Mouse (Mus musculus): ENCODE measurements at regions not wholly inside any gene's neighbourhood (a gene's known extent, or its start where the extent isn't known, plus 50 kb on each side); places are given as distances from the start of the nearest gene placed in this dataset.

DNA sequence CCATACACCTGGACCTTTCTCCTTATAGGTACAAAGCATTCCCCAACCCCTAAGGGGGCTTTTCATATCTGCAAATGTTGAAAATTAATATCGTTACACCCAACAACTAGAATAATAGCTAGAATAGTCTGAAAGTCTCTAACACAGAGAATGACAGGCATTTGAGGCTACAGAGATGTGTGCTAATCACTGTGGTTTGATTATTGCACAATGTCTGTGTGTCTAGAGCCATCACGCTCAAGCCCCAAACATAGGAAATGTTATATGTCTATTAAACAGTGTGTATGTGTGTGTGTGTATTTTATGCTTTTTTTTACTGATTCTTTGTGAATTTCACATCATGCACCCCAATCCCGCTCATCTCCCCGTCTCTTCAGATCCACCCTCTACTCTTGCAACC is 77.2 kb upstream of the Aldh1a3 start:
- H3K9ac ChIP-seq (replicated peaks; ENCODE audit: low read length, poor library complexity, severe bottlenecking) = no peak overlapping the region
- 95% methylated on average over 4 of the region's 4 CpGs for WGBS
- H3K27ac ChIP-seq (ENCODE audit: low read depth, low read length) = no peak overlapping the region
- no peak overlapping the region for H3K4me3 ChIP-seq (ENCODE audit: low read depth, low read length)
- TF ChIP-seq CTCF (IDR thresholded peaks at IDR 0.05) = no peak
- ATAC-seq (ENCODE audit: low FRiP score) = no peak
- H3K36me3 ChIP-seq (ENCODE audit: insufficient read depth, low read length) = no peaks in the 10 kb centered on the region
- peaks cover 4% of the 10 kb centered on the region; the same call in 1 of the 2 replicates for H3K9me3 ChIP-seq (ENCODE audit: low read length)
- no peaks in the 10 kb centered on the region for H3K27me3 ChIP-seq (ENCODE audit: insufficient read depth, low read length)
- no peaks in the 10 kb centered on the region for H3K4me1 ChIP-seq (ENCODE audit: insufficient read depth, low read length)
- H3K4me2 ChIP-seq (ENCODE audit: low read depth, low read length, poor library complexity, severe bottlenecking) = no peak overlapping the region
- no peak for DNase-seq (ENCODE audit: low spot score)

DNA sequence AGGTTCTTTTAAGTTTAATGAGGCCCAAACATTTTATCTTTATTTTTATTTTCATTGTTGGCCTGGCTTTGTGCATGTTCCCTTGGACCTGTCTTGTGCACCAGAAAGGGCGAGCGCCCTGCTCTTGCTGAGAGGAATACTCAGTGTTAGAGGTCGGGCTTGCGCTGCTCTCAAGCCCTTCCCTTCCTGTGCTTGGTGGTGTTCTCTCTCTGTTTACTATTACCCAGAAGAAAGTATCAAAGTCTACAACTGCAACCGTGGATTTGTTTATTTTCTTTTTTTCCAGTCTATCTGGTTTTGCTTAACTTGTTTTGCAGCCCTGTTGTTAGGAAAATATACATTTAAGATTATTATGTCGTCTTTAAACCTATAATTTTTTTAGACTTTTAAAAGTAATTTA is 74.1 kb upstream of the Aldh1a3 start:
- ATAC-seq (ENCODE audit: low FRiP score) (no peak), DNase-seq (ENCODE audit: low spot score) (no peak)
- Histone ChIP-seq H3K36me3 (ENCODE audit: insufficient read depth, low read length) (no peaks in the 10 kb centered on the region), H3K9me3 (ENCODE audit: low read length) (no peaks in the 10 kb centered on the region), H3K4me2 (ENCODE audit: low read depth, low read length, poor library complexity, severe bottlenecking) (no peak overlapping the region), H3K4me1 (ENCODE audit: insufficient read depth, low read length) (no peaks in the 10 kb centered on the region), H3K4me3 (ENCODE audit: low read depth, low read length) (no peak overlapping the region), H3K27ac (ENCODE audit: low read depth, low read length) (no peak overlapping the region), H3K27me3 (ENCODE audit: insufficient read depth, low read length) (no peaks in the 10 kb centered on the region), H3K9ac (replicated peaks; ENCODE audit: low read length, poor library complexity, severe bottlenecking) (no peak overlapping the region)
- no peak for TF ChIP-seq CTCF (IDR thresholded peaks at IDR 0.05)
- WGBS = 87% methylated on average over 6 of the region's 6 CpGs

DNA sequence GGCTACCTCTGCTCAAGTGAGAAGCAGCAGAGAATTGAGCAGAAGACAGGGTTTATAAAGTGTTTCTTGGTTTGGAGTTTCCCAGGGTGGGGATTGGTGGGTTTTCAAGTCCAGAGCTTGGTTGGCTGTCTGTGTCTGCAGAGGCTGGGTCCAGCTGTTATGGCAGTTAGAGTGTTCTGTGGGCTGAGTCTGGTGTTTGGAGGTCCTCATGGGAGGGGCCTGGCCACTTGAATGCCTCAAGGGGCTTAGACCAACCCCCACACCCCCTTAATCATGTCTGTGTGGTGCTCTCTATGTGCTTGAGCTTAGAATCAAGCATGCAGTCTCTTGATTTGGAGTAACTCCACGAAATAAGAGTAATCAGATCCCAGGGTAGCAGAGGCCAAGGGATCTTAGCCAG is 70.2 kb upstream of the Aldh1a3 start:
- Histone ChIP-seq H3K36me3 (ENCODE audit: insufficient read depth, low read length) (no peaks in the 10 kb centered on the region), H3K27me3 (ENCODE audit: insufficient read depth, low read length) (no peaks in the 10 kb centered on the region), H3K4me1 (ENCODE audit: insufficient read depth, low read length) (no peaks in the 10 kb centered on the region), H3K4me2 (ENCODE audit: low read depth, low read length, poor library complexity, severe bottlenecking) (no peak overlapping the region), H3K9me3 (ENCODE audit: low read length) (no peaks in the 10 kb centered on the region), H3K27ac (ENCODE audit: low read depth, low read length) (no peak overlapping the region), H3K4me3 (ENCODE audit: low read depth, low read length) (no peak overlapping the region), H3K9ac (replicated peaks; ENCODE audit: low read length, poor library complexity, severe bottlenecking) (no peak overlapping the region)
- TF ChIP-seq CTCF (IDR thresholded peaks at IDR 0.05) = no peak
- no peak for ATAC-seq (ENCODE audit: low FRiP score)
- 43% methylated on average over 1 of the region's 1 CpGs for WGBS
- no peak for DNase-seq (ENCODE audit: low spot score)

DNA sequence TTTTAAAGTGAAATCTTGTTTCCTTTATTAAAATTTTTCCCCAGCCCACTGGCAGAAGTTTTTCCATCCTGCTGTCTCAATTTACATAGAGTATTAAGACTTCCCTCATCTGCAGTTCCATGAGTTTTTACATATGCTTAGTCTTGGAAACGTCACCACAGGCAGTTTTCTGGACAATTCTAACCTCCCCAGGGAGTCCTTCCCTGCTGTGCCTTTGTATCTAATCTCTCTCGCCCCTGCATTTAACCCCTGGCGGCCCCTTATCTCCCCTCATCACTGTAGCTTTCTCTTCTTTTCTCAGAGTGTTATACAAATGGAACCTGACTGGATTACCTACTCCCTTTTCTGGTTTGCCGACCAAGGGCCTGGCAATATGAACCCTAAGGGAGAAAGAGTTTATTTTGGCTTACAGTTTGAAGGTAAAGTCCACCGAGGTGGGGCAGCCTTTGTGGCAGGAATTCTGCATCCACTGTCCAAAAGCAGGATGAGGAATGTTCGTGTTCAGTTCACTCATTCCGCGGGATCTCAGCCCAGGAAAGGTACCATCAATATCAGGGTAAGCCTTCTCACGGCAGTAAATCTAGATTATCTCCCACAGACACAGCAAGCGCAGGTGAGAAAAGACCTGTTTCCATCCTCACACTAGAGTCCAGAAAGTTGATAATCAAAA is 66.0 kb upstream of the Aldh1a3 start:
- Histone ChIP-seq H3K9me3 (ENCODE audit: low read length) (no peaks in the 10 kb centered on the region), H3K27me3 (ENCODE audit: insufficient read depth, low read length) (no peaks in the 10 kb centered on the region), H3K9ac (replicated peaks; ENCODE audit: low read length, poor library complexity, severe bottlenecking) (no peak overlapping the region), H3K4me1 (ENCODE audit: insufficient read depth, low read length) (no peaks in the 10 kb centered on the region), H3K4me3 (ENCODE audit: low read depth, low read length) (no peak overlapping the region), H3K27ac (ENCODE audit: low read depth, low read length) (no peak overlapping the region), H3K4me2 (ENCODE audit: low read depth, low read length, poor library complexity, severe bottlenecking) (no peak overlapping the region), H3K36me3 (ENCODE audit: insufficient read depth, low read length) (no peaks in the 10 kb centered on the region)
- DNase-seq (ENCODE audit: low spot score) (no peak), ATAC-seq (ENCODE audit: low FRiP score) (no peak)
- 67% methylated on average over 10 of the region's 10 CpGs for WGBS
- TF ChIP-seq CTCF (IDR thresholded peaks at IDR 0.05) = no peak

DNA sequence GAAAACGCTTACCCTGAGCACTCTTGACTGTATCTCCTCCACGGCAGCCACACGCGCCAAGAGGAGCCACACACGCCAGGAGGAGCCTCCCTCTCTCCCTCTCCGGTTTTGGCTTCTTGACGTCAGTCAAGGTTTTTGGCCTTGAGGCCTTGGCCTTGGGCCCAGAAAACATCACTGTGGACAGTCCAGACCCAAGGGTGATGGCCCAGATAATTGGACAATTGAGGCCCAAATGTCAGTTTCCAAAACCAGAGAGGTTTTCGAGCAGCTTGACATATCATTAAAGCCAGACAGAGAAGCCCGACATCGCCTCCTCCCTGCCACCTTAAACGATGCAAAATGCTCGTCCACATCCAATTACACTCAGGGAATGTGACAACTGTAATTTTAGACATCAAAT is 65.4 kb upstream of the Aldh1a3 start:
- no peak for ATAC-seq (ENCODE audit: low FRiP score)
- WGBS = 65% methylated on average over 12 of the region's 12 CpGs
- DNase-seq (ENCODE audit: low spot score) = peak; percentile 31

DNA sequence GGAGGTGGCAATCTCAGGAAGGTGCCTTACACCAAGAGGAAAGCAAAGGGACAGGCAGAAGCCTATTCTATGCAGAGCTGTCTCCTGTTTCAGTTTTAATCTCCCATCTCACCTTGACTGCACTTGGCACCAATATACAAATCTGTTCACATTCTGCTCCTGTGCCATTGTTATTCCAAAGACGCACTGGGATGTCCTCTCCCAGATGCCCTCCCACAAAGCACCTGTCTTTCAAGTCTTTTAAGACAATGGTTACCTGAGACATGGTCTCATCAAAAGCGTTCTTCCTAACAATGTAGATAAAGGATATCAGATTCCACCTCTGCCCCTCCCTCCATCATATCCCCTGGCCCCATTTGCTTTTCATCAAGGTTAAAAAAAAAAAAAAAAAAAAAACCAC is 64.2 kb upstream of the Aldh1a3 start:
- Histone ChIP-seq H3K27me3 (ENCODE audit: insufficient read depth, low read length) (no peaks in the 10 kb centered on the region), H3K27ac (ENCODE audit: low read depth, low read length) (no peak overlapping the region), H3K4me2 (ENCODE audit: low read depth, low read length, poor library complexity, severe bottlenecking) (no peak overlapping the region), H3K9ac (replicated peaks; ENCODE audit: low read length, poor library complexity, severe bottlenecking) (no peak overlapping the region), H3K4me3 (ENCODE audit: low read depth, low read length) (no peak overlapping the region), H3K36me3 (ENCODE audit: insufficient read depth, low read length) (no peaks in the 10 kb centered on the region), H3K4me1 (ENCODE audit: insufficient read depth, low read length) (no peaks in the 10 kb centered on the region), H3K9me3 (ENCODE audit: low read length) (no peaks in the 10 kb centered on the region)
- no peak for ATAC-seq (ENCODE audit: low FRiP score)
- TF ChIP-seq CTCF (IDR thresholded peaks at IDR 0.05) = no peak
- DNase-seq (ENCODE audit: low spot score) = no peak
- 61% methylated on average over 2 of the region's 2 CpGs for WGBS

More for the DNA sequence above, 65.4 kb upstream of the Aldh1a3 start:
- H3K9me3 ChIP-seq (ENCODE audit: low read length) = no peaks in the 10 kb centered on the region
- H3K9ac ChIP-seq (replicated peaks; ENCODE audit: low read length, poor library complexity, severe bottlenecking) = no peak overlapping the region
- H3K27ac ChIP-seq (ENCODE audit: low read depth, low read length) = no peak overlapping the region
- no peaks in the 10 kb centered on the region for H3K36me3 ChIP-seq (ENCODE audit: insufficient read depth, low read length)
- no peak overlapping the region for H3K4me3 ChIP-seq (ENCODE audit: low read depth, low read length)
- H3K27me3 ChIP-seq (ENCODE audit: insufficient read depth, low read length) = no peaks in the 10 kb centered on the region
- TF ChIP-seq CTCF (IDR thresholded peaks at IDR 0.05) = peak; percentile 14; the same call in 1 of the 2 replicates
- no peaks in the 10 kb centered on the region for H3K4me1 ChIP-seq (ENCODE audit: insufficient read depth, low read length)
- no peak overlapping the region for H3K4me2 ChIP-seq (ENCODE audit: low read depth, low read length, poor library complexity, severe bottlenecking)

All from midbrain, postnatal 0 days (tissue).